In the genomic region with DNA sequence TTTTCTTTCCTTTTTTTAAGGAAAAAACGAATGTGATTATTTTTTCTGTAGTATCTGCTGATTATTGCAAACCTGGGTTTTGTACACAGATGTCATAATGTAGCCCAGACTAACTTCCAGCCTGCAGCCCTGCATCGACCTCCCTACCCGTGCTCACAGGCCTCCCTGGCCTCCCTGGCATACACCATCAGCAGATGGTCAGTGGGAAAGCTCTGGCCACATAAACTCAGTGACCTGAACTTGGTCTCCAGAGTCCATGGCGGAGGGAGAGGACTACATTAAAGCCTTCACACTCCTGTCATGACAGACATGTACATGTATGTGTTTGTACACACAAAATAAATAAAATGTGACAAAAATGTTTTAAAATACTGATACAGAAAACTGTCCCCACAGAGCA, we compare ENCODE assay signal across 20 mouse cellular contexts.
"Had no signal": no experiment of that assay in that cellular context is flagged by ENCODE, and none has a peak within 500 bp of the region (broad histone marks: within the 10 kb centered on the region; RNA-seq: fewer than 3 reads in every experiment).

No protein-coding gene starts in this region.

- H3K27ac ChIP-seq: kidney, embryonic 15.5 days; left cerebral cortex, adult 2 months; liver, embryonic 14.5 days; macrophage; midbrain, embryonic 12.5 days; midbrain, embryonic 15.5 days; neural tube, embryonic 12.5 days; neural tube, embryonic 15.5 days; stomach, embryonic 15.5 days had no signal

- H3K4me3 ChIP-seq: kidney, embryonic 15.5 days; left cerebral cortex, adult 2 months; midbrain, embryonic 12.5 days; midbrain, embryonic 15.5 days; neural tube, embryonic 12.5 days; neural tube, embryonic 15.5 days; stomach, embryonic 15.5 days had no signal

- DNase-seq: kidney, postnatal 10 days; kidney, postnatal 36 days; layer of hippocampus, postnatal 36 days; liver, postnatal 0 days; lung, embryonic 14.5 days; retina, postnatal 1 day; right cerebral cortex, postnatal 25 days; spleen, adult 18-20 months; thymus, adult 18-20 months; thymus, postnatal 36 days had no signal

- H3K27me3 ChIP-seq: kidney, embryonic 15.5 days; midbrain, embryonic 12.5 days; midbrain, embryonic 15.5 days; neural tube, embryonic 12.5 days; neural tube, embryonic 15.5 days; stomach, embryonic 15.5 days had no signal

- H3K4me1 ChIP-seq: midbrain, embryonic 15.5 days; neural tube, embryonic 12.5 days; neural tube, embryonic 15.5 days; stomach, embryonic 15.5 days had no signal

- ATAC-seq: liver, postnatal 0 days; lung, postnatal 0 days; midbrain, embryonic 15.5 days had no signal
